Mouse (Mus musculus) forebrain, embryonic 12.5 days (tissue): ENCODE measurements around the gene Nol4l. TPM values are rescaled to one million over a fixed set of nuclear protein-coding genes. Genes with fewer than 3 reads are reported as not detected.

Experiments
- ATAC-seq: fragments of 200-750 bp; cut with Nextera tagmentation; 2 replicates; pipeline ENCODE4 v1.8.0; 2017; ENCODE audit warnings: moderate TSS enrichment; ENCODE audit not compliant: low FRiP score
- H3K27ac ChIP-seq: fragments of 300-500 bp; sonication (generic); 2 replicates; pipeline ENCODE4 v1.5.1; 2016; ENCODE audit warnings: mild to moderate bottlenecking
- H3K27me3 ChIP-seq: fragments of 300-500 bp; sonication (generic); 2 replicates; pipeline ENCODE4 v1.6.1; 2016; ENCODE audit warnings: mild to moderate bottlenecking
- H3K36me3 ChIP-seq: fragments of 300-500 bp; sonication (generic); replicated peaks from 2 replicates; pipeline ENCODE4 v1.6.1; 2016; ENCODE audit warnings: mild to moderate bottlenecking
- H3K4me1 ChIP-seq: fragments of 300-500 bp; sonication (generic); 2 replicates; pipeline ENCODE4 v1.6.1; 2016
- H3K4me2 ChIP-seq: fragments of 300-500 bp; sonication (generic); 2 replicates; pipeline ENCODE4 v1.6.1; 2016; ENCODE audit warnings: mild to moderate bottlenecking, moderate library complexity
- H3K4me3 ChIP-seq: fragments of 300-500 bp; sonication (generic); replicated peaks from 2 replicates; pipeline ENCODE4 v1.5.1; 2016; ENCODE audit warnings: mild to moderate bottlenecking
- H3K9ac ChIP-seq: fragments of 300-500 bp; sonication (generic); 2 replicates; pipeline ENCODE4 v1.6.1; 2016; ENCODE audit warnings: mild to moderate bottlenecking
- H3K9me3 ChIP-seq: fragments of 300-500 bp; sonication (generic); 2 replicates; pipeline ENCODE4 v1.6.1; 2016
- WGBS: fragments of 180-500 bp; shearing (Covaris S2); methylation state at CpG from one replicate; pipeline ENCODE4 v1.1.7; 2016; 5-methylcytosine and 5-hydroxymethylcytosine counted together
- polyA plus RNA-seq: library from polyadenylated mRNA; unstranded; fragments of >200 nt; fragmentation: Nextera tagmentation; extraction: Ambion mirVana; gene quantifications from 2 replicates; pipeline ENCODE4 v1.2.1, GENCODE M21; 2016

The Nol4l gene
- polyA plus RNA-seq, 1 experiment from 2014 or later: 31.4 TPM

GRCm38 (mm10) chr2:153557259-153557658 is 27.5 kb upstream of the Nol4l start:
- H3K27ac ChIP-seq: no peak overlapping the region
- 87% methylated on average over 4 of the region's 4 CpGs for WGBS
- H3K9me3 ChIP-seq: no peaks in the 10 kb centered on the region
- peaks cover 25% of the 10 kb centered on the region for H3K4me1 ChIP-seq
- no peak overlapping the region for H3K9ac ChIP-seq
- H3K4me2 ChIP-seq: no peak overlapping the region
- peaks cover 10% of the 10 kb centered on the region; the same call in 1 of the 2 replicates for H3K27me3 ChIP-seq
- no peak for ATAC-seq
- no peak overlapping the region for H3K4me3 ChIP-seq
- H3K36me3 ChIP-seq: no peaks in the 10 kb centered on the region

DNA sequence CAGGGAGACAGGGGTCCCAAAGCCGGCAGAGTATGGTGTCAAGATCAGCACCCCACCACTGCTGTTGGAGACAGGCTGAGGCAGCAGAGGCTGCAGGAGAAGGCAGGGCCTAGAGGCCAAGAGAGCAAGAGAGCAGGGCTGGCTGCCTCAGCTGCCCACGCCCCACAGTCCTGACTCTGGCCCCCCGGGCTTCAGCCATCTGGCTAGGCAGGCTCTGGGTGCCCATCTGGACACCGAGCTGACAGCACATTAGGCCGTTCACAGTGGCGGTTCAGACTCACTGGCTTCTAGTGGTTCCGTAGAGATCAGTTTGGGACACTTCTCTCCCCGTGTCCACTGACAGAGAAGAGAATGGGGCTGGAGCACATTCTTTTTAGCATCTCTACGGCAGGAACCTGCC is 26.4 kb upstream of the Nol4l start:
- Histone ChIP-seq H3K27ac (peak overlapping the region; percentile 46; the same call in 1 of the 2 replicates), H3K4me2 (no peak overlapping the region), H3K36me3 (no peaks in the 10 kb centered on the region), H3K9ac (no peak overlapping the region), H3K27me3 (peaks cover 3% of the 10 kb centered on the region; the same call in 1 of the 2 replicates), H3K9me3 (no peaks in the 10 kb centered on the region), H3K4me1 (peaks cover 19% of the 10 kb centered on the region), H3K4me3 (no peak overlapping the region)
- WGBS: 68% methylated on average over 9 of the region's 9 CpGs
- no peak for ATAC-seq

- no peak overlapping the region for H3K27ac ChIP-seq
- H3K4me3 ChIP-seq: no peak overlapping the region
- 83% methylated on average over 7 of the region's 7 CpGs for WGBS
- no peak for ATAC-seq
- H3K9me3 ChIP-seq: no peaks in the 10 kb centered on the region
- no peaks in the 10 kb centered on the region for H3K36me3 ChIP-seq
- H3K4me2 ChIP-seq: no peak overlapping the region
- H3K4me1 ChIP-seq: peaks cover 2% of the 10 kb centered on the region
- 0 out of 2 replicates have a peak, but pooled peaks cover under 1% of the 10 kb centered on the region for H3K27me3 ChIP-seq
- H3K9ac ChIP-seq: no peak overlapping the region
Measured at GRCm38 (mm10) chr2:153554543-153554942, 24.8 kb upstream of the Nol4l start.

DNA sequence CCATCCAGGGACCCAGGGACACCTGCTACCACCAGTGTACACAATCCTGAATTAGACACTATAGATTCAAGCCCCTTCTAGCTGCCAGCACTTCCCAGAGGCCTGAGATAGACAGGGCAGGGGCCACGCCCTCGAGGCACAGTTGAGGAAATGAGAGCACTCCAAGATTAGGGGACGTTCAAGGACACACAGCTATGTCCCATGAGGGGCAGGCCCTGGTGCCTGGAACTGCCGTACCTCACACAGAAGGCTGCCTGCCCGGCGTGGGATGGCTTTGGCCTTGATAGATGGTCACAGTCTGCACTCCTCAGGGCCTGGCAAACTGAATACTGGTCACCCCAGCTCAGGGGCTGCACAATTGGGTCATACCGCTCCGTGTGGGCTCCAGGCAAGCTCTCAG is 19.7 kb upstream of the Nol4l start:
- 84% methylated on average over 8 of the region's 8 CpGs for WGBS
- Histone ChIP-seq H3K9ac (no peak overlapping the region), H3K4me1 (peaks cover 32% of the 10 kb centered on the region), H3K4me2 (no peak overlapping the region), H3K9me3 (no peaks in the 10 kb centered on the region), H3K27me3 (peaks cover 4% of the 10 kb centered on the region; the same call in 1 of the 2 replicates), H3K4me3 (no peak overlapping the region), H3K36me3 (no peaks in the 10 kb centered on the region), H3K27ac (no peak overlapping the region)
- no peak for ATAC-seq

DNA sequence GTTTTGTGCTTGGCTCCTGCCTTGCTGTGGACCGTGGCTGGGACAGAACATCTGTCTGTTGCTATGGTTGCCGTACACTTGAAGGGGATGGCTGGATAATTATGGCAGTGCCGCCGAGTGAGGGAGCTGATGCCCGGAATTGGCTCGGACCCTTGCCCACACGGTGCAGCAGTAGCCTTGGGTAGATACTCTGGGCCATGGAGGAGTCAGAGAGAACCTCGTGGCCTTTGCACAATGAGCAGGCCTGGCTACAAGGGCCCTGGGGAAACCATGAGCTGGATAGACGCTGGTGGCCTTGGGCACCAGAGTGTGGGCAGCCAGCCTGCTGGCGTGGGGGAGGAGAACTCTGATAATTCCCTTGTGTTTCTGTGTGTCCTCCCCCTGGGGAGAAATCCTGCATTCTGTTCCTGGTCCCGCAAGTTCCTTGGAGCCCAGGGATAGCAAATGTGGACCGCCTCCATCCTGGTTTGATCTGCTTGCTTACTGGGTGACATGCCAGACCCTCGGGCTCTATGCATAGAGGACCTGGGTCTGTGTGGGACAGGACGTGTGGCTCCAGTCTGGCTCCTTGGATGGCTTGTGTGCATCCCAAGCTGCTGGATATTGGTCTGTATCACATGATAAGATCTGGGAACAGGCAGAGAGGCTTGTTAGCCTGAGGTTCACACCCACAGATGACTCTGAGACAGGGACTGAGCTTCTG is 18.6 kb upstream of the Nol4l start:
- peak; percentile 74 for ATAC-seq
- Histone ChIP-seq H3K27me3 (peaks cover 4% of the 10 kb centered on the region; the same call in 1 of the 2 replicates), H3K36me3 (no peaks in the 10 kb centered on the region), H3K9me3 (no peaks in the 10 kb centered on the region), H3K4me3 (no peak overlapping the region), H3K27ac (peak overlapping the region; percentile 26; the same call in 1 of the 2 replicates), H3K4me1 (peaks cover 32% of the 10 kb centered on the region), H3K4me2 (peak overlapping the region; percentile 26; the same call in 1 of the 2 replicates), H3K9ac (no peak overlapping the region)
- 30% methylated on average over 14 of the region's 14 CpGs for WGBS

GRCm38 (mm10) chr2:153547633-153548032 is 17.9 kb upstream of the Nol4l start:
- H3K4me2 ChIP-seq: no peak overlapping the region
- no peak overlapping the region for H3K27ac ChIP-seq
- peaks cover 32% of the 10 kb centered on the region for H3K4me1 ChIP-seq
- H3K4me3 ChIP-seq: no peak overlapping the region
- no peaks in the 10 kb centered on the region for H3K9me3 ChIP-seq
- peaks cover 4% of the 10 kb centered on the region; the same call in 1 of the 2 replicates for H3K27me3 ChIP-seq
- ATAC-seq: no peak
- no peaks in the 10 kb centered on the region for H3K36me3 ChIP-seq
- no peak overlapping the region for H3K9ac ChIP-seq
- 80% methylated on average over 3 of the region's 3 CpGs for WGBS

- H3K9me3 ChIP-seq: no peaks in the 10 kb centered on the region
- no peak for ATAC-seq
- H3K9ac ChIP-seq: no peak overlapping the region
- H3K27ac ChIP-seq: no peak overlapping the region
- no peaks in the 10 kb centered on the region for H3K36me3 ChIP-seq
- H3K4me1 ChIP-seq: peaks cover 32% of the 10 kb centered on the region
- H3K27me3 ChIP-seq: peaks cover 4% of the 10 kb centered on the region; the same call in 1 of the 2 replicates
- no peak overlapping the region for H3K4me3 ChIP-seq
- no peak overlapping the region for H3K4me2 ChIP-seq
- WGBS: 75% methylated on average over 4 of the region's 4 CpGs
Measured at GRCm38 (mm10) chr2:153546972-153547371, 17.2 kb upstream of the Nol4l start.

DNA sequence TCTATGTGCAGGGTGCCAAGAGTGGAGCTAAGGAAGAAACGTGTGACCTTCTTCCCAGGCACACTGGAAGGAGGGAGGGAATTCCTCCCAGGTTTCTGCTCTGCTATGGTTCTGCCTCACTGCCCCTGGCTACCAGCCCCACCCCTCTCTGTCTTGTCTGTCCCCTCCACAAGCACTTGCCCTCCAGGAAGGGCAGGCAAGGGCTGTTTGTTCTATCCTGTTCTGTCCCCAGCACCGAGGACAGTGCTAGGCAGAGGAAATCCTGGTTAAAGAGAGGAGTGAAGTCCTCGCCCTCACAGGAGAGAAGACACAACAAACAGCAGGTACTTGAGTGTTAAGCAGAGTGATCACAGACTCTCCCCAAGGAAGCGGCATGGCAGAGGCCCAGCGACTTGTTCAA is 16.7 kb upstream of the Nol4l start:
- H3K36me3 ChIP-seq: no peaks in the 10 kb centered on the region
- H3K9me3 ChIP-seq: no peaks in the 10 kb centered on the region
- H3K4me1 ChIP-seq: peaks cover 32% of the 10 kb centered on the region
- H3K9ac ChIP-seq: no peak overlapping the region
- H3K27me3 ChIP-seq: peaks cover 4% of the 10 kb centered on the region; the same call in 1 of the 2 replicates
- H3K4me2 ChIP-seq: no peak overlapping the region
- WGBS: 50% methylated on average over 5 of the region's 5 CpGs
- no peak overlapping the region for H3K4me3 ChIP-seq
- H3K27ac ChIP-seq: no peak overlapping the region
- no peak for ATAC-seq

GRCm38 (mm10) chr2:153544771-153545170 is 15.0 kb upstream of the Nol4l start:
- peaks cover 32% of the 10 kb centered on the region for H3K4me1 ChIP-seq
- H3K4me3 ChIP-seq: no peak overlapping the region
- peak overlapping the region; percentile 13; the same call in 1 of the 2 replicates for H3K27ac ChIP-seq

DNA sequence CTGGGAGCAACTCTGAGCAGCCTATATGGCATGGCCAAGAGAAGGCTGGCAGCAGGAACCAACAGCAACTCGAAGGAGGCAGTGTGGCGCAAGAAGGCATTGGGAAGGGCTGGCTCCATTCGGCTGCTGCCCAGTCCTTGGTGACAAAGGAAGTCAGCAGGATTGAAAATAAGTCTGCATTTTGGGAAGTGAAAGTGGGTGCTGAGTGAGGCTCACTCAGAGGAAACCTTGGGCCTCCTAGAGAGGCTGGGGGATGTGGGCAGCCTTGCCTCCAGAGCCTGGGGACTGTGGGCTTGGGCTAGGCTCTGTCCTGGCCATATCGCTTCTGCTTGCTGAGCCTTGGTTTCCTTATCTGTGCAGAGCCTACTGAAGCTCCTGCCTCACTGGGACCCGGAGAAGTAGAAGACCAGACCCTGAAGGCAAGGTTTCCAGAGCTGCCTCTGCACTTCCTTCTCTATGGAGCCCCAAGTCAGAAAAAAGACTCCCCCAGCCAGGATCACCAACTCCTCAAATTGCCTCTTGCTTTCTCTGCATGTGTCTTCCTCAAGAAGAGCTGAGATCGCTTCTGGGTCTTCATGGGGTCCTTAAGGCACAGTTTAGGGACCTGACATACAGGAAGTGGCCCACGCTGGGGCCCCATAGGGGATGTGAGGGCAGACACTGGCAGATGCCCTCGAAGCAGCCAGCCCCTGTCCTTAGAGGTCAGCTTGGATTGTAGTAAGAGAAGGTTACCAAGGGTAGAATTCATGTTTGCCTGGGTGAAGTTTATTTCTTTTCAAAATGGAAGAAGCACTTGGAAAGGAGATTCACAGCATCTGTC is 14.3 kb upstream of the Nol4l start:
- H3K36me3 ChIP-seq: no peaks in the 10 kb centered on the region
- no peak overlapping the region for H3K4me2 ChIP-seq
- 84% methylated on average over 8 of the region's 8 CpGs for WGBS
- no peaks in the 10 kb centered on the region; the same call in 1 of the 2 replicates for H3K27me3 ChIP-seq
- no peak overlapping the region for H3K4me3 ChIP-seq
- H3K9ac ChIP-seq: no peak overlapping the region
- H3K9me3 ChIP-seq: no peaks in the 10 kb centered on the region
- H3K4me1 ChIP-seq: peaks cover 28% of the 10 kb centered on the region
- peak overlapping the region; percentile 13; the same call in 1 of the 2 replicates for H3K27ac ChIP-seq
- ATAC-seq: no peak

More at GRCm38 (mm10) chr2:153544771-153545170, 15.0 kb upstream of the Nol4l start:
- Histone ChIP-seq H3K9ac (no peak overlapping the region), H3K27me3 (peaks cover 4% of the 10 kb centered on the region; the same call in 1 of the 2 replicates), H3K36me3 (no peaks in the 10 kb centered on the region), H3K4me2 (no peak overlapping the region), H3K9me3 (no peaks in the 10 kb centered on the region)
- no peak for ATAC-seq
- WGBS: 76% methylated on average over 4 of the region's 4 CpGs

- Histone ChIP-seq H3K27me3 (no peaks in the 10 kb centered on the region; the same call in 1 of the 2 replicates), H3K4me3 (no peak overlapping the region), H3K9ac (no peak overlapping the region), H3K4me1 (peaks cover 18% of the 10 kb centered on the region), H3K4me2 (no peak overlapping the region), H3K9me3 (no peaks in the 10 kb centered on the region), H3K27ac (no peak overlapping the region), H3K36me3 (no peaks in the 10 kb centered on the region)
- 94% methylated on average over 8 of the region's 8 CpGs for WGBS
- ATAC-seq: no peak
Measured at GRCm38 (mm10) chr2:153542936-153543668, 13.3 kb upstream of the Nol4l start.

- 89% methylated on average over 3 of the region's 3 CpGs for WGBS
Measured at GRCm38 (mm10) chr2:153538898-153539297, 9.1 kb upstream of the Nol4l start.

More at GRCm38 (mm10) chr2:153538898-153539297, 9.1 kb upstream of the Nol4l start:
- no peak overlapping the region for H3K9ac ChIP-seq
- H3K4me3 ChIP-seq: no peak overlapping the region
- H3K4me2 ChIP-seq: no peak overlapping the region
- H3K36me3 ChIP-seq: no peaks in the 10 kb centered on the region
- H3K4me1 ChIP-seq: no peaks in the 10 kb centered on the region
- H3K27ac ChIP-seq: no peak overlapping the region
- no peaks in the 10 kb centered on the region for H3K9me3 ChIP-seq
- ATAC-seq: no peak
- no peaks in the 10 kb centered on the region for H3K27me3 ChIP-seq
